Mouse (Mus musculus) mesoderm, embryonic 11.5 days (tissue): ENCODE measurements around the gene Rnaseh2b.

Experiments used
- DNase-seq: peaks from one replicate; pipeline ENCODE4 v3.0.0-alpha.2; 2012; ENCODE audit warnings: low read depth, low spot score

Rnaseh2b gene

DNA sequence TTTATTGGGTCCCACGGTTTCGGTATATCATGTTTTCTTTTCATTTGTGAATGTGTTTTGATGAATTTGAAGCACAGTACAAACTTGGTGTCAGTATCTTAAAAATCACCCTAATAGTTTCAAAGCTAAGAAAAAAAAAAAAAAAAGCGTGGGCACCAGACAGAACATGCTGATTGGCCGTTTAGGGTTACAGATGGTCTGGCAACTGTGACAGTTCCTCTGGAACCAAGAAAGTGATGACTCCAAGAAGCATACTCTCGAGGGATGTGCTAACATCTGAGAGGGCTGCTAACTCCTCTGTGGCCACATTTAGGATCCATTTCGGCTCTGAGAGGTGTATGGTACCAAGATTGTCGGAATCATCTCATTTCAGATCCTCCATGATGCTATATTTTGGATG lies 62.8 kb downstream of the Rnaseh2b start:
- DNase-seq = no peak

DNA sequence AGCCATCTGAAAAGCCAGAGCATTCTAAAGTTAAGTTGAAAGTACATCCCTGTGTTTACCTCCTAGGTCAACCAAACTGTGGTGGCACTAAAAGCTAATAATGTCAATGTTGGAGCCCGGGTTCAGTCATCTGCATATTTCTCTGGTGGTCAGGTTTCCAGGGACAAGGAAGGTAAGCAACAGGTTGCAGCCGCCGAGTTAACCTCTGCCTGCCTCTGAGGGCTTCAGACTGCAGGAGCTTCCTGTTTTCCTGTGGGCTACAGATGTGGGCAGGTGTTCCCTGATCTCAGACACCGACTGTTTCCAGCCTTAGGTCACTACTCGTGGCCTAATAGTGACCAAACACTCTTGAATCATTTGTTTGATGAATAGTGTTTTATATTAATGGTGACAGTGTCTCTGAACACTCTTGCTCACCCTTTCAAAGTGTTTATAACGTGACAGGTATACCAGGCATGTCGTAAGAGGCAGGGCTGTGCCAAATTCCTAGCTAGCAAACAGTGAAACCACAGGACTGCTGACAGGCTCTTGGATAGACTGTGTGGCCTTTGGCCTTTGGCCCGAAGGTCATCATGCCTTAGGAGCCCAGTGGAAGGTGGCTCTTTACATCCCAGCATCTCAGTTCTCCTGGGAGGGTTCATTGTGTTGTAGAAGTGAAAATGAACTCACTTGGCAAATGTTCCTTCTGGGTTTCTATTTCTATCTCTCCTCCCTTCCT lies 69.0 kb downstream of the Rnaseh2b start:
- no peak for DNase-seq

- no peak for DNase-seq
Measured at GRCm38 (mm10) chr14:62363774-62364173, 71.4 kb downstream of the Rnaseh2b start.

DNA sequence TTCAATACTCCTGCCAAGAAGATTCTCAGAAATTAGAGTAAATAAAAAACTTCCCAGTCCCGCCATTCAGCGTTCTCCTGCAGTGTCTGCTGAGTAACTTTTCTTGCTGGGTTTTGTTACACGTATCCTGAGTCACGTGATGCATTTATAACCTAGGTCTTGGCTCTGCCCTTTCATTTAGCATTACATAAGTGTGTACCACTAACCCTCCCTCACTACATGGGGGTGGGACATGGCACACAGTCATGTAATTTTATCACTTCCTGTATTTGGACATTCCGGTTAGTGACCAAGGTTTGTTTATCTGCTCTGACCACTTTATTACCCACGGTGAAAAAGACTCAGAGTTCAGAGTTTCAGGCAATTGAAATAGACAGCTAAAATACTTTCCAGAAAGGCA lies 78.4 kb downstream of the Rnaseh2b start:
- DNase-seq = no peak

- DNase-seq = no peak
Measured at GRCm38 (mm10) chr14:62374001-62374400, 81.6 kb downstream of the Rnaseh2b start.

DNA sequence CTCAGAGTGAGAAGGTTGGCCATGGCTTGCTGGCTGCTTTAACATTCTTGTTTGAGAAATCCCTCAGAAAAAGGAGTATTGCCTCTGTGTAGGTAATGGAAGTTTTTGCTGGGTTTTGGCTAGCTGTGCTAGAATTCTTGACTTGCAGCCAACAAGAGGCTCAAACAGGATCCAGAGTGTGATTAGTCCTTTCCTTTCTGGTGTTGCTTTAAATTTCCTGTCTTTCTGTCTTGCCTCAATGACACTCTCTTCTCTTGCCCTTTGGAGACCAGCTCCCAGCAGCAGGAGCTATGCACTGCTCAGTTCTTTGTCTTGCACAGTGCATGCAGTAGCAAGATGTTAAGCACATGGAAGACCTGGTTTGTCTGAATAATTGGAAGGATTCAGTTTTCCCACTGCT lies 83.3 kb downstream of the Rnaseh2b start:
- no peak for DNase-seq

DNA sequence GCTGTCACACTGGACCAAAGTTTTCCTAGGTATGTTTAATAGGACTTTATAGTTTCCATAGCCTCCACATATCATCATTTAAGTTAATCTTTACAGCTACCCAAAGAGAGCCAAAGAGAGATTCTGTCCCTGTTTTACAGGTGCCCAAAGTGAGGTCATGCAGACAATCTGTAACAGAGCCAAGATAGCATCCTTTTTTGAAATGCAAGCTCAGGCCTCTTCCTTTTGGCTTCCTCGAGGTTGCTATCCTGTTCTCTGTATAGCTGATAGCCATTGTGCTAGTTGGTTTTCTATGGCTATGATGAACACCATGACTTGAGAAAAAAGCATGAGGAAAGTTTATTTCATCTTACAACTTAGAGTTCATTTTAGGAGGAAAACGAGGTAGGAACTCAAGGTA lies 83.7 kb downstream of the Rnaseh2b start:
- DNase-seq = no peak

DNA sequence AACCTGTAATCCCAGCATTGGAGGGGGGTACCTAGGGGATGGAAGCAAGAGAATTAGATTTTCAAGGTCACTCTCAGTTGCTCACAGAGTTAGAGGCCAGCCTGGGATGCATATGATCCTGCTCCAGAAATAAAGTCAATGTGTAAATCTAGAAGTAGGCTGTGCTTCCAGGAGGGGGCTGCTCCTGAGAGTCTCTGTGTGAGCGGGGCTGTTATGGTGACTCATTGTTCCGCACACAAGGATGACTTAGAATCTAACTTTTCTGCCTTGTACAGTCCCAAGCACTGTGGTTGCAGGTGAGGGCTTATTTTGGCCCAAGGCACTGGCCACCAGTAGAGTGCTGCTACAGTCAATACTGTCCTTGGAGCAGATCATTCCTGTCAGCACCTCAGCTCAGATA lies 87.0 kb downstream of the Rnaseh2b start:
- no peak for DNase-seq

GRCm38 (mm10) chr14:62380606-62381005 lies 88.2 kb downstream of the Rnaseh2b start:
- DNase-seq = no peak

DNA sequence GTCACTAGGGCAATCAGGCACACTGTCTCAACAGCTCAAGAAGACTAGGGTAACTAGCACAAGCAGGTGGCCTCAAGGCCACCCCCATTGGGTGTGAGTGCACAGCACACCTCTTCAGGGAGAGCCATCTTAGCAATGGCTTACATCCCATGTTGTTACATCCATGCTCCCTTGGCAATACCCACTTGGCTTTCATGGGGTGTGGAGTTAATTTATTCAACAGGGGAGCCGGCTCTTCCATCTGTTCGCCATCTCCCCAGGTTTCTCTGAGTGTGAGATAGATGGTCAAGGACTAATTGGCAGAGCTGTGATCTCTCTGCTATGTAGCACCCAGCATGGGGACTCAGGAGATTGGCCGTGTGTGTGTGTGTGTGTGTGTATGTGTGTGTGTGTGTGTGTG lies 90.7 kb downstream of the Rnaseh2b start:
- DNase-seq = no peak

GRCm38 (mm10) chr14:62383786-62384299 lies 91.5 kb downstream of the Rnaseh2b start:
- DNase-seq = no peak

DNA sequence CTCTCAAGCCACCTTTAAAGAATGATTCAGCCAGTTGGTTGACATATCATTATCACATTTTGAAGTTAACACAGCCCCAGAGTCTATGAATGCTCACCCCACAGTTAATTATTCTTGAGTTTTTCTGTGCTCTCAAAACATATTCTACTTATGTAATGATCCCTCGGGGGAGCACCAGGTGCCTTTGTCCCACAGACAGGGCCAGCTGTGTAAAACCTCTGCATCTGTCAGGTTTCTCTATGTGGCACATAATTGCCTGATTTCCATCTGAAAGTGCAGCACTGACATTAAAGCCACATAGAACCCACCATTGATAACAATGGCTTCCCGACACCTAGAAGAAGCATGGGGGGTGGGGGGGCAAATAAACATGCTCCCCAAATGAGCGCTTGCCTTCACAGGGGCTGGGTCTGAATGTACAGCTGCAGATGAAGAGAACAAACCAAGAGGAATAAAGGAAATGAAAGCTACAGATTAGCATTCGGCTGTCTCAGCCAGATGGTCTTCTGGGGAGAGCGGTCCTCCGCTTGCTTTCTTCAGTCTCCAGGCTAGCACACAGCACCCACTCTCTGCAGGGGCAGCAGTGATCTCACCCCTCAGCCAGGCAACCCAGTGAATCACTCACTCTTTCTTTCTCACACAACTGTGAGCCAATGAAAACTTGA lies 96.8 kb downstream of the Rnaseh2b start:
- no peak for DNase-seq

- DNase-seq = no peak
Measured at GRCm38 (mm10) chr14:62389729-62390536, 97.5 kb downstream of the Rnaseh2b start.

DNA sequence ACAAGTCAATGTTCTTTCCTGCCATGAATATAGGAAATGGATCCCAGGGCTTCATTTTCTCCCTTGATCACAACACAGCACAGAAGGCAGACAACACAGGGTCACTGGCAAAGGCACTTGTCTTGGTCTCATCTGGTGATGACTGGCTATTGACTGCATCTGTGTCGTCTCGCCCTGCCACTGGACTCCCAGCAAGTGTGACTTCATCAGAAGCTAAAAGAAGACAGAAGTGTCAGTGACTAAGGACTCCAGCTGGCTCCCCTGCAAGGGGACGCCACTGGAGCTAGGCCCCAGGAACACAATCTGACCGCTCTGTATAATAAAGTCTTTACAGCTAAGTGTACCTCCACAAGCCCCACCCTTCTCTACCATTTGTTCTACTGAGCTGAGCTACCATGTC lies 100.4 kb downstream of the Rnaseh2b start:
- DNase-seq = no peak

DNA sequence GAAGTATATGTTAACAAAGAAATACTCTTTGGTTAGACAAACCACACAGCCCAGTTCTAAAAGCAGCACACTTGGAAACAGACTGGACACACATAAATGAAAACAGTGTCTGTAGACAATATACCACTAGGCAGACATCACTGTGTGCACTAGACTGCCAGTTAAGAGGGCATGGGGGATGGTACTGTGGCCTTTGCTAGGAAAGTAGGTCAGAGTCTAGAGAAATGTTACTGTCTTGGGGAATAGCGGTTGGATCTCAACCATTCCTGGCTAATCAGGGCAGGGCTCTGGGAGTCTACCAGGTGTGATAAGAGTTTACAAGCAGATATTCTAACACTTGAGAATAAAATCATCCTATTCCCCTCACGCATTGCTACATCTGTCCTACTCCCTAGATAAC lies 103.0 kb downstream of the Rnaseh2b start:
- no peak for DNase-seq

DNA sequence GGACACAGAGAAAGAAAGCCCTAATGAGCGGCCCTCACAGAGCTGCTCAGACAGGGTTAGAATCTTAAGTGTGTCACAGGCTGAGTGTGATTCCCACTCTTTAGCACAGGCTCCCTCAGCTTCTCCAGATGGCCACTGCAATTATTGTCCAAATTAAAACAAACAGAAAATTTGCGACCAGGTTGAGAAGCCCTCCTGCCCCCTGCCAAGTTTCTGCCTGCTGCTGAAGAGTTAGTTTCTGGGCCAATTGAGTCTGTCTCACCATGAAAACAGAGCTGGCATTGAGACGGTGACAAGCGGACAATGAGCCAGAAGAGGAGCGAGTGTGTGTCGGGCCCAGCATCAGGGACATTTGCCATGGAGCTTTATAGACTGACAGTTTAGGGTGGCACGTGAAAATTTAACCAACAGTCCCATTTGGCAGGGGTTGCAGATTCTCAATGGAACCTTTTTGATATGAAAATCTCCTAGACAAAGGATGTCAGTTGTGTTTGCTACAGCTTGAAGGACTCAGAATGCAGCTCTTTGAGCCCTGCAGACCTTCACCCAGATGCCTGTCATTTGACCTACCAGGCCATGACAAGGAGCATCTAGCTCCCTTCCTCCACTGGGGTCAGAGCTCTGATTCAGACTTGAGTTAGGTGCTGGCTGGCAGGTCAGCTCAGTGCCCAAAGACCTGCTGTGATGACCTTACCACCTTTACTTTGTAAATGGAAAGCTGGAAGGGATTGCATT lies 123.8 kb downstream of the Rnaseh2b start:
- no peak for DNase-seq

- DNase-seq = no peak
Measured at GRCm38 (mm10) chr14:62416742-62417134, 124.3 kb downstream of the Rnaseh2b start.

- no peak for DNase-seq
Measured at GRCm38 (mm10) chr14:62417501-62417900, 125.1 kb downstream of the Rnaseh2b start.

- no peak for DNase-seq
Measured at GRCm38 (mm10) chr14:62422265-62422664, 129.9 kb downstream of the Rnaseh2b start.
